Mouse (Mus musculus): Measurements from ENCODE around the gene Sema6d.

GRCm38 (mm10) chr2:124705806-124706205 is 616.0 kb downstream of the Sema6d start:
- TF ChIP-seq CTCF (IDR thresholded peaks at IDR 0.05; ENCODE audit: borderline replicate concordance, insufficient read depth, low read depth, low read length) (no peak), POLR2A (IDR thresholded peaks at IDR 0.05; ENCODE audit: borderline replicate concordance, insufficient read depth, low read length) (no peak)
